Comparison of ENCODE assay signal across 12 mouse cellular contexts in the genomic region with DNA sequence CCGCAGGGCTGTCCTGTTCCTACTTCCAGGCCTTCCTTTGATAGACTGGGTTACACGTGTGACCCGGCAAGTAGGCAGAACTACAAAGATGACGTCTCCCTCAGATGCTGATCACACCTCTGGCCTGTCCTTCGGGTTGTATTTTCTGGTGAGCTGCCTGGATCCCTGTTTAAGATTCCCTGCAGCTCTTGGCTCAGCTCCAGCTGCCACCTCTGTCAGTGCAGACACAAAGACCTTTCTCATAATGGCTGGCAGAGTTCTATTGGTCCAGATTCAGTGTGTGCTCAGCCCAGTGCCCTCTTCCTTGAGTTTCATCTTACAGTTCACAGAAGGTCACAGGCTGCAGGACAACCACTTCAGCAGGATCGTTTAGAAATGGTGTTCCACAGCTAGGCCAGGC.
DNase-seq lines count a peak whose midpoint lies in the region; ATAC-seq and TF ChIP-seq lines count a peak whose summit lies in the region.
"Had no signal": no experiment of that assay in that cellular context is flagged by ENCODE, and none has a peak within 500 bp of the region (broad histone marks: within the 10 kb centered on the region; RNA-seq: fewer than 3 reads in every experiment).

No protein-coding gene starts in this region.

- TF ChIP-seq CTCF in lung, embryonic 14.5 days (IDR thresholded peaks at IDR 0.05; ENCODE audit: low read depth), result no peak

- no peaks in the 10 kb centered on the region for H3K27me3 ChIP-seq in lung, embryonic 14.5 days (ENCODE audit: insufficient read depth, low read length)
- H3K27me3 ChIP-seq in embryonic facial prominence, embryonic 10.5 days (replicated peaks; ENCODE audit: low read depth, poor library complexity, severe bottlenecking), result no peaks in the 10 kb centered on the region
- no peaks in the 10 kb centered on the region for H3K27me3 ChIP-seq in hindbrain, embryonic 14.5 days (ENCODE audit: control insufficient read depth, insufficient read depth, low read length)
- no peaks in the 10 kb centered on the region for H3K27me3 ChIP-seq in neural tube, embryonic 12.5 days (replicated peaks)
- H3K27me3 ChIP-seq: intestine, embryonic 15.5 days had no signal

- H3K9ac ChIP-seq in lung, embryonic 14.5 days, result no peak overlapping the region
- no peak overlapping the region for H3K9ac ChIP-seq in hindbrain, embryonic 14.5 days
- no peak overlapping the region for H3K9ac ChIP-seq in neural tube, embryonic 12.5 days
- H3K9ac ChIP-seq: intestine, embryonic 15.5 days had no signal

- H3K36me3 ChIP-seq in lung, embryonic 14.5 days (ENCODE audit: insufficient read depth), result no peaks in the 10 kb centered on the region
- no peaks in the 10 kb centered on the region for H3K36me3 ChIP-seq in embryonic facial prominence, embryonic 10.5 days (replicated peaks)
- no peaks in the 10 kb centered on the region for H3K36me3 ChIP-seq in hindbrain, embryonic 14.5 days (replicated peaks; ENCODE audit: control insufficient read depth, insufficient read depth)
- H3K36me3 ChIP-seq in neural tube, embryonic 12.5 days, result no peaks in the 10 kb centered on the region
- H3K36me3 ChIP-seq: intestine, embryonic 15.5 days had no signal

- DNase-seq in lung, embryonic 14.5 days, result peak; percentile 30
- DNase-seq in lung, postnatal 36 days, result no peak
- peak; percentile 32 for DNase-seq in embryonic facial prominence, embryonic 10.5 days (ENCODE audit: low spot score)
- DNase-seq in hindbrain, embryonic 14.5 days (ENCODE audit: low spot score), result peak; percentile 40
- no peak for DNase-seq in gastrocnemius, postnatal 36 days
- no peak for DNase-seq in thymus, postnatal 4 days
- DNase-seq in kidney, adult 9 months, result no peak
- DNase-seq: heart, adult 11 months; thymus, postnatal 14 days had no signal

- 46% methylated on average over 6 of the region's 6 CpGs for WGBS in lung, embryonic 14.5 days
- WGBS in embryonic facial prominence, embryonic 10.5 days, result 60% methylated on average over 6 of the region's 6 CpGs
- WGBS in hindbrain, embryonic 14.5 days, result 52% methylated on average over 6 of the region's 6 CpGs
- WGBS in neural tube, embryonic 12.5 days, result 38% methylated on average over 6 of the region's 6 CpGs

- no peak overlapping the region for H3K4me2 ChIP-seq in lung, embryonic 14.5 days
- no peak overlapping the region for H3K4me2 ChIP-seq in hindbrain, embryonic 14.5 days (replicated peaks)
- H3K4me2 ChIP-seq in neural tube, embryonic 12.5 days (replicated peaks), result no peak overlapping the region
- H3K4me2 ChIP-seq: intestine, embryonic 15.5 days had no signal

- no peaks in the 10 kb centered on the region for H3K9me3 ChIP-seq in lung, embryonic 14.5 days (ENCODE audit: low read depth, low read length)
- peaks cover 5% of the 10 kb centered on the region; the same call in 1 of the 2 replicates for H3K9me3 ChIP-seq in embryonic facial prominence, embryonic 10.5 days
- H3K9me3 ChIP-seq in hindbrain, embryonic 14.5 days (ENCODE audit: control insufficient read depth, low read length), result peaks cover 8% of the 10 kb centered on the region
- H3K9me3 ChIP-seq in neural tube, embryonic 12.5 days, result no peaks in the 10 kb centered on the region
- H3K9me3 ChIP-seq: intestine, embryonic 15.5 days had no signal

- no peaks in the 10 kb centered on the region for H3K4me1 ChIP-seq in lung, embryonic 14.5 days (ENCODE audit: insufficient read depth)
- H3K4me1 ChIP-seq in embryonic facial prominence, embryonic 10.5 days, result peaks cover 14% of the 10 kb centered on the region
- 0 out of 2 replicates have a peak, but pooled peaks cover 6% of the 10 kb centered on the region for H3K4me1 ChIP-seq in hindbrain, embryonic 14.5 days (replicated peaks; ENCODE audit: control insufficient read depth, insufficient read depth, low read length)
- peaks cover 9% of the 10 kb centered on the region for H3K4me1 ChIP-seq in neural tube, embryonic 12.5 days
- H3K4me1 ChIP-seq: intestine, embryonic 15.5 days had no signal

- H3K4me3 ChIP-seq in lung, embryonic 14.5 days (ENCODE audit: low read depth, low read length), result no peak overlapping the region
- no peak overlapping the region for H3K4me3 ChIP-seq in embryonic facial prominence, embryonic 10.5 days
- H3K4me3 ChIP-seq in hindbrain, embryonic 14.5 days (replicated peaks; ENCODE audit: low read length), result no peak overlapping the region
- no peak overlapping the region for H3K4me3 ChIP-seq in neural tube, embryonic 12.5 days
- H3K4me3 ChIP-seq: intestine, embryonic 15.5 days had no signal

- H3K27ac ChIP-seq in lung, embryonic 14.5 days (ENCODE audit: low read depth), result no peak overlapping the region
- H3K27ac ChIP-seq in embryonic facial prominence, embryonic 10.5 days (replicated peaks), result peak overlapping the region; percentile 37
- H3K27ac ChIP-seq in hindbrain, embryonic 14.5 days, result peak overlapping the region; percentile 54
- no peak overlapping the region for H3K27ac ChIP-seq in neural tube, embryonic 12.5 days
- H3K27ac ChIP-seq: intestine, embryonic 15.5 days; macrophage had no signal

- no peak for ATAC-seq in lung, embryonic 14.5 days (ENCODE audit: insufficient read depth)
- ATAC-seq in hindbrain, embryonic 14.5 days (ENCODE audit: low FRiP score), result peak; percentile 72
- peak; percentile 80 for ATAC-seq in neural tube, embryonic 12.5 days (ENCODE audit: low FRiP score, low read depth)
- ATAC-seq: intestine, embryonic 15.5 days had no signal

- intact Hi-C loops in gastrocnemius, postnatal 36 days (cut with DNase I), result no loop called here

Comparison
In these comparisons a context has a peak if more than half of its experiments do, and no peak if none do; other contexts are left out.
1. DNase-seq: peak in lung, embryonic 14.5 days (single experiment), embryonic facial prominence, embryonic 10.5 days (single experiment) and hindbrain, embryonic 14.5 days (single experiment); none in lung, postnatal 36 days (single experiment), gastrocnemius, postnatal 36 days (0 of 2), thymus, postnatal 4 days (single experiment) and kidney, adult 9 months (single experiment).
2. H3K27ac ChIP-seq: peak in embryonic facial prominence, embryonic 10.5 days (single experiment) and hindbrain, embryonic 14.5 days (single experiment); none in lung, embryonic 14.5 days (single experiment) and neural tube, embryonic 12.5 days (single experiment).